Mouse (Mus musculus): ENCODE measurements at regions not wholly inside any gene's neighbourhood (a gene's known extent, or its start where the extent isn't known, plus 50 kb on each side); places are given as distances from the start of the nearest gene placed in this dataset.

DNA sequence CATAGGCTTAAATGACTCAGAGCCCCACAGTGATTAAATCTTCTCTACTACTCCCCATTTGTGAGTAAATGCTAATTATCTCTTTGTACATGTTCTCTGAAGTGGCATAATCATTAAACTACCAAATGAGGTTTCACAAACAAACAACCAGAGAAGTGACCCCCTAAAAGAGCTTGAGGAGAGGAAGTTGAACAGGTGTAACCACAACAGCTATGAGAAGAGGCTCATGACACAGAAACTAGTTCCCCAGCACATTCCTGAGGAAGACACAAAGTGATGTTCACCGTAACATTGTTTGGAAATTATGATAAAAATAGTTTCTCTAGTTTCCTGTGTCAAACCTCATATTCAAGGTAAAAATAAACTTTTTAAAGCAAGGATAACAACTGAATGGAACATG lies 188.4 kb downstream of the Inhba start:
- Histone ChIP-seq H3K9me3 (ENCODE audit: control insufficient read depth, low read length) (no peaks in the 10 kb centered on the region), H3K4me1 (replicated peaks; ENCODE audit: control insufficient read depth, insufficient read depth) (no peaks in the 10 kb centered on the region), H3K4me2 (replicated peaks; ENCODE audit: low read depth) (no peak overlapping the region), H3K36me3 (ENCODE audit: control insufficient read depth, insufficient read depth, low read length) (no peaks in the 10 kb centered on the region), H3K9ac (ENCODE audit: low read length) (no peak overlapping the region), H3K27me3 (ENCODE audit: control insufficient read depth, insufficient read depth, low read length) (no peaks in the 10 kb centered on the region), H3K4me3 (ENCODE audit: low read depth, low read length) (no peak overlapping the region), H3K27ac (replicated peaks) (no peak overlapping the region)
- ATAC-seq (ENCODE audit: low FRiP score, low TSS enrichment) (no peak), DNase-seq (ENCODE audit: low spot score) (no peak)
- WGBS = 74% methylated on average over 1 of the region's 1 CpGs
- TF ChIP-seq EP300 (optimal IDR thresholded peaks at IDR 0.05) (no peak), CTCF (IDR thresholded peaks at IDR 0.05; ENCODE audit: low read depth) (no peak)

DNA sequence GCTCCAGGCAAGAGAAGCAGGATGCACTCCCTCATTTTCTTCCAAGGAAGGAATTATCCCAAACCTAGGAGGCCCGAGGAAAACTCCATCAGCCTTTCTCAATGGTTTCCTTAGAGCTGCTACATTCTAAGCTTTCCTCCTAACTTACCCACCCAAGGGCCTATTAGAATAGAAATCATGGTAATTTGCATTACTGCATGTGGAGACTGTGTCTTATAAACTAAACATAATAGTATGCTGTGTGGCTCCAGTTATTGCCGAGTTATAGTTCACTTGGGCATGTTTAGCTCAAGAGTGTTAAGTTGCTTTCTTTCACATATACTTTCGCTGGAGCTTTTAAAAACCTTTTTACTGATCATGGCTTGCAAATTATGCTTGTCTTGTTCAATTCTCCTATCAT lies 191.5 kb downstream of the Inhba start:
- no peak for TF ChIP-seq EP300 (optimal IDR thresholded peaks at IDR 0.05)
- TF ChIP-seq CTCF (IDR thresholded peaks at IDR 0.05; ENCODE audit: low read depth) = no peak
- Histone ChIP-seq H3K9me3 (ENCODE audit: control insufficient read depth, low read length) (no peaks in the 10 kb centered on the region), H3K36me3 (ENCODE audit: control insufficient read depth, insufficient read depth, low read length) (no peaks in the 10 kb centered on the region), H3K27me3 (ENCODE audit: control insufficient read depth, insufficient read depth, low read length) (no peaks in the 10 kb centered on the region), H3K27ac (replicated peaks) (no peak overlapping the region), H3K9ac (ENCODE audit: low read length) (no peak overlapping the region), H3K4me2 (replicated peaks; ENCODE audit: low read depth) (no peak overlapping the region), H3K4me3 (ENCODE audit: low read depth, low read length) (no peak overlapping the region), H3K4me1 (replicated peaks; ENCODE audit: control insufficient read depth, insufficient read depth) (no peaks in the 10 kb centered on the region)
- DNase-seq (ENCODE audit: low spot score) (no peak), ATAC-seq (ENCODE audit: low FRiP score, low TSS enrichment) (no peak)
- 61% methylated on average over 3 of the region's 3 CpGs for WGBS

DNA sequence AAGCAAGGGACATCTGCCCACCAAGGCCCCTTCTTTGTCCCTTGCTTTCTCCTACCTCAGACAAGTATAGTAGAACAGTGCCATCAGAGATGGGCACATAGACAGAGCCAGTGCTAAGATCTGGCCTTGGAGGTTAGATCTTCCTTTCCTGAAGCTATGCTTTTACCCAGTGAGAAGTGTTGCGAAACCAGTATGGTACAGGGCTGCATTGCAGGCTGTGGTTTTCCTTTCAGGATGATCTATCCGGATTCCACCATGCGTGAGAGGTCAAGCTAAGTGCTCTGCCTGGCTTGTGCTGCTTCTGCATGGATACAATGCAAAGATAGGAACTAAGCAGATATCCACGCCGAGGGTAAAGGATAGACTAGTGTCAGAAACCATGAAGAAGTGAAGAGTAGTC lies 192.4 kb downstream of the Inhba start:
- Histone ChIP-seq H3K4me1 (replicated peaks; ENCODE audit: control insufficient read depth, insufficient read depth) (no peaks in the 10 kb centered on the region), H3K9me3 (ENCODE audit: control insufficient read depth, low read length) (no peaks in the 10 kb centered on the region), H3K36me3 (ENCODE audit: control insufficient read depth, insufficient read depth, low read length) (no peaks in the 10 kb centered on the region), H3K4me3 (ENCODE audit: low read depth, low read length) (no peak overlapping the region), H3K4me2 (replicated peaks; ENCODE audit: low read depth) (no peak overlapping the region), H3K27me3 (ENCODE audit: control insufficient read depth, insufficient read depth, low read length) (no peaks in the 10 kb centered on the region), H3K9ac (ENCODE audit: low read length) (no peak overlapping the region), H3K27ac (replicated peaks) (no peak overlapping the region)
- DNase-seq (ENCODE audit: low spot score) (no peak), ATAC-seq (ENCODE audit: low FRiP score, low TSS enrichment) (no peak)
- TF ChIP-seq EP300 (optimal IDR thresholded peaks at IDR 0.05) (no peak), CTCF (IDR thresholded peaks at IDR 0.05; ENCODE audit: low read depth) (no peak)
- WGBS = 89% methylated on average over 5 of the region's 5 CpGs

DNA sequence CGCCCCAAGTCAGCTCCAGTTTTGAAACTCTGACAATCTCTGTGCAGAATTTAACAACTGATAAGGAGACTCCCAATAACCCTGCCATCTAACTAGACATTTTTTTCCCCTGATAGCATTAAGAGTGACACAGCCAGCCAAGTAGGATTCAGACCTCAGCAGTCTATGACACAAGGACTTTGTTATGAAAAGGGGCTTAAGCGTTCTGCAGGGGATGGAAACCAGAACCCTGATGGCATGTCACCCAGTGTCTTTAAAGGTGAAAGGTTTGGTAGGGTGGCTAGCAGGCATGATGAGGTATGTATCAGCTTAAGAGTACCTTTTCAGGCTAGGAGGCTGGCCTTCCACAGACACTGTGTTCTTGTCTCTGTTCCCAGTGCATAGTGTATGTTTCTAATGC lies 199.8 kb downstream of the Inhba start:
- no peaks in the 10 kb centered on the region for H3K27me3 ChIP-seq (ENCODE audit: control insufficient read depth, insufficient read depth, low read length)
- no peak overlapping the region for H3K4me3 ChIP-seq (ENCODE audit: low read depth, low read length)
- H3K4me1 ChIP-seq (replicated peaks; ENCODE audit: control insufficient read depth, insufficient read depth) = no peaks in the 10 kb centered on the region
- TF ChIP-seq CTCF (IDR thresholded peaks at IDR 0.05; ENCODE audit: low read depth) (no peak), EP300 (optimal IDR thresholded peaks at IDR 0.05) (no peak)
- 72% methylated on average over 2 of the region's 2 CpGs for WGBS
- no peak overlapping the region for H3K4me2 ChIP-seq (replicated peaks; ENCODE audit: low read depth)
- no peak overlapping the region for H3K9ac ChIP-seq (ENCODE audit: low read length)
- ATAC-seq (ENCODE audit: low FRiP score, low TSS enrichment) (no peak), DNase-seq (ENCODE audit: low spot score) (no peak)
- H3K9me3 ChIP-seq (ENCODE audit: control insufficient read depth, low read length) = no peaks in the 10 kb centered on the region
- no peaks in the 10 kb centered on the region for H3K36me3 ChIP-seq (ENCODE audit: control insufficient read depth, insufficient read depth, low read length)
- H3K27ac ChIP-seq (replicated peaks) = no peak overlapping the region

DNA sequence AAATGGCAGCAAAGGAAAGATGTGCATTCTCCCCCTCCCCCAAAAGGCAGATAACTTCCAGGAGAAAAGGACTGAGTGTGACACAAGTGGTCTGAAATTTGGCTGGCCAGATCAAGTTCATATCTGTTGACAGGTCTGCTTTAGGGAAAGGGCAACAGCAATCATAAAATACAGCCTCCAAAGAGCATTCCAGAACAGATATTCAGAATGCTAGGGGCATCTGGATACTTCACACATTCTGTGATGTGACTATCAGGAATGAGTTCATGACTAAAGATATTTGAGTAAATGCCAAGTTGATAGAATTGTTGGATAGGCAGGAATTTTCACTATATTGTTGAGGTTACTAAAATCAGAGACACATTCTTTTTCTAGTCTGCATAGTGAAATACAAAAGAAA lies 208.2 kb downstream of the Inhba start:
- H3K27ac ChIP-seq (replicated peaks) = no peak overlapping the region
- no peak overlapping the region for H3K9ac ChIP-seq (ENCODE audit: low read length)
- no peaks in the 10 kb centered on the region for H3K27me3 ChIP-seq (ENCODE audit: control insufficient read depth, insufficient read depth, low read length)
- DNase-seq (ENCODE audit: low spot score) (no peak), ATAC-seq (ENCODE audit: low FRiP score, low TSS enrichment) (no peak)
- H3K9me3 ChIP-seq (ENCODE audit: control insufficient read depth, low read length) = no peaks in the 10 kb centered on the region
- H3K4me2 ChIP-seq (replicated peaks; ENCODE audit: low read depth) = no peak overlapping the region
- no peak overlapping the region for H3K4me3 ChIP-seq (ENCODE audit: low read depth, low read length)
- no peaks in the 10 kb centered on the region for H3K36me3 ChIP-seq (ENCODE audit: control insufficient read depth, insufficient read depth, low read length)
- TF ChIP-seq EP300 (optimal IDR thresholded peaks at IDR 0.05) = no peak
- no peak for TF ChIP-seq CTCF (IDR thresholded peaks at IDR 0.05; ENCODE audit: low read depth)
- H3K4me1 ChIP-seq (replicated peaks; ENCODE audit: control insufficient read depth, insufficient read depth) = no peaks in the 10 kb centered on the region

DNA sequence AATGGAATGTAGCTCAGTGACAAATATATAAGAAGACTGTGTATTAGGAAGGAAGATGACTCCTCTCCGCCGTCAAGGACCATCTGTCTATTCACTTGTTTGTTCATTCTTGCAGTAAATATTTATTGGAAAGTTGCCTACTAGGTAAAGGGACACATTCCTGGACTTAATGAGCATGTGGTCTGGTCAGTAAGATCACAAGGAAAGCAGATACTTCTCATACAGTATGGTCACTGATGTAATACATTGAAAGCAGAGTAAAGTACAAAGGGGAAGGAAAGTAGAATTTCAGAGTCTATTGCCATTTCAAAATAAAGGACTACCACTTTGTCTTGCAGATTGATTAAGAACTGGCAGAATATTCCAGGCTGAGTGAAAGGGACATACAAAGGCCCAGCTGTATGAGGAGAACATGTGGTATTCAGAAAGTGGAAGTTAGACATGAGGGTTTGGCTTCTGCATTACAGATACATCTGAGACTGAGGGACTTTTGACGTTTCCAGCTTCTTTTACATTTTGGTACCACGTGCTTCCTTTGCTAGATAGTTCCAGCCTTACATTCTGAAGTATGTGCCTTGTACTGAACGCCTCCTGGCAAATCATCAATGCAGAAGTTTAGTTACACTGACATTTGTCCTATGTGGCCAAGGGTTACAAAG lies 211.4 kb downstream of the Inhba start:
- DNase-seq (ENCODE audit: low spot score) (no peak), ATAC-seq (ENCODE audit: low FRiP score, low TSS enrichment) (no peak)
- H3K9ac ChIP-seq (ENCODE audit: low read length) = no peak overlapping the region
- WGBS = 57% methylated on average over 5 of the region's 5 CpGs
- no peak overlapping the region for H3K4me2 ChIP-seq (replicated peaks; ENCODE audit: low read depth)
- H3K36me3 ChIP-seq (ENCODE audit: control insufficient read depth, insufficient read depth, low read length) = no peaks in the 10 kb centered on the region
- H3K27ac ChIP-seq (replicated peaks) = no peak overlapping the region
- H3K4me1 ChIP-seq (replicated peaks; ENCODE audit: control insufficient read depth, insufficient read depth) = no peaks in the 10 kb centered on the region
- TF ChIP-seq EP300 (optimal IDR thresholded peaks at IDR 0.05) (no peak), CTCF (IDR thresholded peaks at IDR 0.05; ENCODE audit: low read depth) (no peak)
- H3K9me3 ChIP-seq (ENCODE audit: control insufficient read depth, low read length) = no peaks in the 10 kb centered on the region
- H3K4me3 ChIP-seq (ENCODE audit: low read depth, low read length) = no peak overlapping the region
- no peaks in the 10 kb centered on the region for H3K27me3 ChIP-seq (ENCODE audit: control insufficient read depth, insufficient read depth, low read length)

Measured in stomach, postnatal 0 days (tissue).